In genomic region chr15:99254477-99255005, GRCm38 (mm10) we compare ENCODE assay signal across 20 mouse cellular contexts. TPM values are rescaled to one million over a fixed set of nuclear protein-coding genes. Genes with fewer than 3 reads are reported as not detected.
DNase-seq lines count a peak whose midpoint lies in the region; ATAC-seq and TF ChIP-seq lines count a peak whose summit lies in the region.
"Had no signal": no experiment of that assay in that cellular context is flagged by ENCODE, and none has a peak within 500 bp of the region (broad histone marks: within the 10 kb centered on the region; RNA-seq: fewer than 3 reads in every experiment).

No protein-coding gene starts in this region.

- H3K4me3 ChIP-seq in heart, embryonic 10.5 days = no peak overlapping the region
- H3K4me3 ChIP-seq in MEL (ENCODE audit: control insufficient read depth in 1 of 2, insufficient read depth in 1 of 2, low read depth in 2 of 2, low read length in 2 of 2) = no peak overlapping the region
- no peak overlapping the region for H3K4me3 ChIP-seq in heart, embryonic 14.5 days (ENCODE audit: control insufficient read depth in 1 of 2, insufficient read depth in 1 of 2, low read depth in 1 of 2, low read length in 2 of 2)
- no peak overlapping the region for H3K4me3 ChIP-seq in small intestine, adult 2 months (ENCODE audit: low read depth, low read length)
- H3K4me3 ChIP-seq: erythroblast, embryonic 14.5 days; hindbrain, embryonic 13.5 days; limb, embryonic 10.5 days had no signal

- DNase-seq in heart, embryonic 10.5 days (ENCODE audit: low spot score) = no peak
- no peak for DNase-seq in heart, adult 8-10 months (ENCODE audit: low spot score)
- peak; percentile 36 for DNase-seq in MEL (ENCODE audit: low read depth, low spot score)
- DNase-seq in spleen, postnatal 10 days (ENCODE audit: low spot score in 2 of 2) = no peak
- DNase-seq in left cerebral cortex, postnatal 14 days (ENCODE audit: low spot score in 2 of 2) = no peak
- DNase-seq: cerebellum, postnatal 14 days; kidney, adult 2 months; kidney, postnatal 36 days; lung, postnatal 4 days; right cerebral cortex, adult 18-20 months had no signal

- TF ChIP-seq RAD21 in MEL (IDR thresholded peaks at IDR 0.05; ENCODE audit: low read depth, low read length) = no peak

- H3K36me3 ChIP-seq in heart, embryonic 10.5 days = peaks cover 8% of the 10 kb centered on the region; the same call in 1 of the 2 replicates
- peaks cover 0 to 5% of the 10 kb centered on the region in 2 experiments; a peak in 2 of 4 replicates for H3K36me3 ChIP-seq in MEL (ENCODE audit: control insufficient read depth in 1 of 2, insufficient read depth in 2 of 2, low read length in 2 of 2)
- H3K36me3 ChIP-seq in heart, embryonic 14.5 days (ENCODE audit: control insufficient read depth, insufficient read depth, low read length) = no peaks in the 10 kb centered on the region
- peaks cover 2% of the 10 kb centered on the region; the same call in 1 of the 2 replicates for H3K36me3 ChIP-seq in small intestine, adult 2 months (ENCODE audit: control insufficient read depth, insufficient read depth, low read length)

- no peaks in the 10 kb centered on the region for H3K9me3 ChIP-seq in heart, embryonic 10.5 days
- no peaks in the 10 kb centered on the region for H3K9me3 ChIP-seq in MEL (replicated peaks; ENCODE audit: insufficient read depth, low read length)
- no peaks in the 10 kb centered on the region for H3K9me3 ChIP-seq in heart, embryonic 14.5 days (ENCODE audit: control insufficient read depth, low read length)
- H3K9me3 ChIP-seq: embryonic facial prominence, embryonic 10.5 days; hindbrain, embryonic 13.5 days; limb, embryonic 10.5 days had no signal

- no peak for TF ChIP-seq POLR2A in MEL (IDR thresholded peaks at IDR 0.05; ENCODE audit: control insufficient read depth in 1 of 2, insufficient read depth in 1 of 2, low read depth in 1 of 2, low read length in 2 of 2, poor library complexity in 1 of 2)
- TF ChIP-seq POLR2A in small intestine, adult 2 months (IDR thresholded peaks at IDR 0.05; ENCODE audit: low read depth, low read length) = no peak

- 68% methylated on average over 2 of the region's 2 CpGs for WGBS in heart, embryonic 10.5 days
- WGBS in heart, embryonic 14.5 days = 68% methylated on average over 2 of the region's 2 CpGs
- 48% methylated on average over 2 of the region's 2 CpGs for WGBS in small intestine, adult 2 months

- no peak for ATAC-seq in heart, embryonic 14.5 days (ENCODE audit: insufficient number of reproducible peaks, insufficient read depth, low FRiP score, low read depth)
- ATAC-seq: forebrain, embryonic 16.5 days had no signal

- H3K27ac ChIP-seq in heart, embryonic 10.5 days = peak overlapping the region; percentile 69; the same call in 1 of the 2 replicates
- no peak overlapping the region for H3K27ac ChIP-seq in MEL (ENCODE audit: control insufficient read depth, low read depth, low read length)
- H3K27ac ChIP-seq in heart, embryonic 14.5 days (replicated peaks in 1 of 2; ENCODE audit: control insufficient read depth in 1 of 2, insufficient read depth in 1 of 2, low read depth in 2 of 2, low read length in 2 of 2) = peak overlapping the region; percentile 21 to 23; a peak in 2 of 4 replicates
- H3K27ac ChIP-seq in small intestine, adult 2 months (ENCODE audit: insufficient read depth, low read depth, low read length) = peak overlapping the region; percentile 29; the same call in 1 of the 2 replicates
- H3K27ac ChIP-seq: embryonic facial prominence, embryonic 10.5 days; hindbrain, embryonic 13.5 days; limb, embryonic 10.5 days; liver, embryonic 14.5 days had no signal

- TF ChIP-seq EP300 in MEL (IDR thresholded peaks at IDR 0.05; ENCODE audit: low read depth in 1 of 2, low read length in 2 of 2) = no peak

- H3K4me1 ChIP-seq in heart, embryonic 10.5 days = peaks cover 36% of the 10 kb centered on the region
- peaks cover 0 to 15% of the 10 kb centered on the region in 2 experiments; a peak in 2 of 4 replicates for H3K4me1 ChIP-seq in MEL (ENCODE audit: control insufficient read depth in 1 of 2, insufficient read depth in 2 of 2, low read length in 2 of 2)
- H3K4me1 ChIP-seq in heart, embryonic 14.5 days (ENCODE audit: control insufficient read depth in 2 of 2, insufficient read depth in 2 of 2, low read length in 2 of 2) = peaks cover 27 to 32% of the 10 kb centered on the region in 2 experiments
- peaks cover 15% of the 10 kb centered on the region for H3K4me1 ChIP-seq in small intestine, adult 2 months (ENCODE audit: control insufficient read depth, insufficient read depth, insufficient read length, low read length)

- intact Hi-C loops in left cerebral cortex, postnatal 14 days (cut with DNase I) = no loop called here

- H3K4me2 ChIP-seq in heart, embryonic 14.5 days (ENCODE audit: low read length) = no peak overlapping the region
- H3K4me2 ChIP-seq: hindbrain, embryonic 13.5 days; midbrain, embryonic 11.5 days had no signal

- H3K9ac ChIP-seq in MEL (ENCODE audit: control insufficient read depth, low read depth, low read length, poor library complexity, severe bottlenecking) = no peak overlapping the region
- H3K9ac ChIP-seq in heart, embryonic 14.5 days (ENCODE audit: low read length) = no peak overlapping the region
- H3K9ac ChIP-seq: hindbrain, embryonic 13.5 days; liver, embryonic 14.5 days had no signal

- peaks cover 4% of the 10 kb centered on the region; the same call in 1 of the 2 replicates for H3K79me2 ChIP-seq in MEL (ENCODE audit: control insufficient read depth, insufficient read depth, low read length, poor library complexity)

- no peaks in the 10 kb centered on the region for H3K27me3 ChIP-seq in heart, embryonic 10.5 days (ENCODE audit: insufficient read depth, poor library complexity, severe bottlenecking)
- H3K27me3 ChIP-seq in MEL (ENCODE audit: control insufficient read depth in 1 of 2, insufficient read depth in 2 of 2, low read length in 2 of 2) = no peaks in the 10 kb centered on the region
- no peaks in the 10 kb centered on the region for H3K27me3 ChIP-seq in heart, embryonic 14.5 days (ENCODE audit: control insufficient read depth, insufficient read depth, low read length)
- no peaks in the 10 kb centered on the region for H3K27me3 ChIP-seq in small intestine, adult 2 months (ENCODE audit: control insufficient read depth, insufficient read depth, low read length)
- H3K27me3 ChIP-seq: hindbrain, embryonic 13.5 days had no signal

- no peak for TF ChIP-seq CTCF in MEL (IDR thresholded peaks at IDR 0.05 in 2 of 3, conservative IDR thresholded peaks at IDR 0.05 in 1 of 3; ENCODE audit: control insufficient read depth in 1 of 3, insufficient read depth in 1 of 3, low read depth in 2 of 3, low read length in 3 of 3, poor library complexity in 1 of 3, severe bottlenecking in 1 of 3)
- TF ChIP-seq CTCF in small intestine, adult 2 months (IDR thresholded peaks at IDR 0.05; ENCODE audit: extremely low read depth, insufficient read length, insufficient replicate concordance, low read depth, low read length) = no peak

TF ChIP-seq in MEL, 35 proteins besides CTCF, POLR2A, EP300 and RAD21:
- TF ChIP-seq JUND (IDR thresholded peaks at IDR 0.05; ENCODE audit: low read depth, low read length) (no peak), TCF12 (IDR thresholded peaks at IDR 0.05; ENCODE audit: low read depth, low read length) (no peak)

RNA-seq across cellular contexts. Expression of gene Mcrs1, which starts 2.8 kb away (rescaled TPM):
- polyA plus RNA-seq in heart, embryonic 10.5 days (2016; fragmentation: Nextera tagmentation; extraction: Ambion mirVana) = 174 and 196 TPM in 2 replicates
- total RNA-seq in heart, adult 8-10 months (2022) = 10 to 100 TPM; 39.9 to 47.1 (median 44.3) TPM
- total RNA-seq in MEL (2012; rRNA removed) = 113 and 131 TPM in 2 replicates
- polyA plus RNA-seq in MEL (2012; ENCODE audit: insufficient read depth in 1 of 2, insufficient read length in 2 of 2, low read depth in 1 of 2, low replicate concordance in 2 of 2, missing spikeins in 1 of 2) = 100 to 1,000 TPM in 1 of 2 experiments, not detected in 1; 124 TPM
- 167 and 173 TPM in 2 replicates for polyA plus RNA-seq in heart, embryonic 14.5 days (2014; fragmentation: Nextera tagmentation; extraction: Ambion mirVana)
- 46.5 and 96.6 TPM in 2 replicates for polyA plus RNA-seq in small intestine, adult 2 months (2012; rRNA removed)
- 10 to 100 TPM; 93.7 to 99.6 TPM for total RNA-seq in left cerebral cortex, postnatal 14 days (2021)

RNA-seq across cellular contexts. Expression of gene Kcnh3, which starts 29.9 kb away (rescaled TPM):
- polyA plus RNA-seq in heart, embryonic 10.5 days (2016; fragmentation: Nextera tagmentation; extraction: Ambion mirVana) = 0.27 and 0.28 TPM in 2 replicates
- under 1 TPM in 3 of 4 experiments, not detected in 1; 0.17 to 0.69 (median 0.22) TPM for total RNA-seq in heart, adult 8-10 months (2022)
- total RNA-seq in MEL (2012; rRNA removed) = 0.15 and 0.16 TPM in 2 replicates
- 1 to 10 TPM in 1 of 2 experiments, not detected in 1; 1.3 TPM for polyA plus RNA-seq in MEL (2012; ENCODE audit: insufficient read depth in 1 of 2, insufficient read length in 2 of 2, low read depth in 1 of 2, low replicate concordance in 2 of 2, missing spikeins in 1 of 2)
- polyA plus RNA-seq in heart, embryonic 14.5 days (2014; fragmentation: Nextera tagmentation; extraction: Ambion mirVana) = 0.12 TPM in 1 of 2 replicates, not detected in the other
- polyA plus RNA-seq in small intestine, adult 2 months (2012; rRNA removed) = 0.56 and 3.0 TPM in 2 replicates
- total RNA-seq in left cerebral cortex, postnatal 14 days (2021) = 100 to 1,000 TPM; 161 to 175 TPM
- total RNA-seq: gastrocnemius, adult 8-10 months had no signal
- polyA plus RNA-seq: limb, embryonic 10.5 days had no signal

RNA-seq across cellular contexts. Expression of gene Prpf40b, which starts 40.3 kb away (rescaled TPM):
- polyA plus RNA-seq in heart, embryonic 10.5 days (2016; fragmentation: Nextera tagmentation; extraction: Ambion mirVana) = 40.0 and 54.7 TPM in 2 replicates
- 10 to 100 TPM; 16.4 to 22.6 (median 20.3) TPM for total RNA-seq in heart, adult 8-10 months (2022)
- total RNA-seq in MEL (2012; rRNA removed) = 21.6 and 24.7 TPM in 2 replicates
- 10 to 100 TPM in 1 of 2 experiments, not detected in 1; 46.4 TPM for polyA plus RNA-seq in MEL (2012; ENCODE audit: insufficient read depth in 1 of 2, insufficient read length in 2 of 2, low read depth in 1 of 2, low replicate concordance in 2 of 2, missing spikeins in 1 of 2)
- polyA plus RNA-seq in heart, embryonic 14.5 days (2014; fragmentation: Nextera tagmentation; extraction: Ambion mirVana) = 31.2 and 38.0 TPM in 2 replicates
- 14.4 and 20.8 TPM in 2 replicates for polyA plus RNA-seq in small intestine, adult 2 months (2012; rRNA removed)
- 10 to 100 TPM; 95.4 to 99.5 TPM for total RNA-seq in left cerebral cortex, postnatal 14 days (2021)

RNA-seq across cellular contexts. Expression of gene Fam186b, which starts 41.1 kb away (rescaled TPM):
- 0.19 and 0.37 TPM in 2 replicates for polyA plus RNA-seq in heart, embryonic 10.5 days (2016; fragmentation: Nextera tagmentation; extraction: Ambion mirVana)
- under 1 TPM in 1 of 4 experiments, not detected in 3; 0.56 TPM for total RNA-seq in heart, adult 8-10 months (2022)
- total RNA-seq in MEL (2012; rRNA removed) = not detected in 2 replicates
- under 1 TPM in 1 of 2 experiments, not detected in 1; 0.11 TPM for polyA plus RNA-seq in MEL (2012; ENCODE audit: insufficient read depth in 1 of 2, insufficient read length in 2 of 2, low read depth in 1 of 2, low replicate concordance in 2 of 2, missing spikeins in 1 of 2)
- 0.36 TPM in 1 of 2 replicates, not detected in the other for polyA plus RNA-seq in heart, embryonic 14.5 days (2014; fragmentation: Nextera tagmentation; extraction: Ambion mirVana)
- not detected in 2 replicates for polyA plus RNA-seq in small intestine, adult 2 months (2012; rRNA removed)
- total RNA-seq in left cerebral cortex, postnatal 14 days (2021) = 1 to 10 TPM; 1.7 to 2.2 TPM
- total RNA-seq: gastrocnemius, adult 8-10 months had no signal
- polyA plus RNA-seq: erythroblast, embryonic 14.5 days had no signal
